In genomic region chr14:28784106-28784633, GRCm38 (mm10) we compare ENCODE assay signal across 24 mouse cellular contexts.
DNase-seq lines count a peak whose midpoint lies in the region; ATAC-seq and TF ChIP-seq lines count a peak whose summit lies in the region.
"Had no signal": no experiment of that assay in that cellular context is flagged by ENCODE, and none has a peak within 500 bp of the region (broad histone marks: within the 10 kb centered on the region; RNA-seq: fewer than 3 reads in every experiment).

No protein-coding gene starts in this region.

- TF ChIP-seq CTCF in kidney, adult 2 months (conservative IDR thresholded peaks at IDR 0.05; ENCODE audit: insufficient read depth, insufficient read length, low read depth, low read length) = no peak

- no peaks in the 10 kb centered on the region for H3K36me3 ChIP-seq in forebrain, embryonic 10.5 days (replicated peaks)
- H3K36me3 ChIP-seq in kidney, adult 2 months (ENCODE audit: control insufficient read depth, insufficient read depth, low read length) = no peaks in the 10 kb centered on the region
- H3K36me3 ChIP-seq: G1E; heart, embryonic 10.5 days; hindbrain, embryonic 10.5 days; limb, embryonic 13.5 days; liver, embryonic 13.5 days; midbrain, embryonic 12.5 days; neural tube, embryonic 15.5 days had no signal

- no peak overlapping the region for H3K4me3 ChIP-seq in forebrain, embryonic 10.5 days
- H3K4me3 ChIP-seq in kidney, adult 2 months (ENCODE audit: insufficient read depth, low read depth, low read length) = no peak overlapping the region
- H3K4me3 ChIP-seq: forebrain, embryonic 13.5 days; heart, embryonic 10.5 days; hindbrain, embryonic 10.5 days; limb, embryonic 13.5 days; liver, embryonic 13.5 days; midbrain, embryonic 12.5 days; neural tube, embryonic 15.5 days had no signal

- ATAC-seq in frontal cortex, adult (ENCODE audit: low TSS enrichment) = peak; percentile 50
- ATAC-seq: forebrain, embryonic 13.5 days; Patski had no signal

- no peaks in the 10 kb centered on the region for H3K4me1 ChIP-seq in forebrain, embryonic 10.5 days
- H3K4me1 ChIP-seq in kidney, adult 2 months (ENCODE audit: control insufficient read depth, insufficient read depth, low read length) = no peaks in the 10 kb centered on the region
- H3K4me1 ChIP-seq: forebrain, embryonic 13.5 days; heart, embryonic 10.5 days; hindbrain, embryonic 10.5 days; limb, embryonic 13.5 days; liver, embryonic 13.5 days; midbrain, embryonic 12.5 days; neural tube, embryonic 15.5 days had no signal

- H3K9me3 ChIP-seq in forebrain, embryonic 10.5 days = no peaks in the 10 kb centered on the region
- H3K9me3 ChIP-seq: forebrain, embryonic 13.5 days; heart, embryonic 10.5 days; hindbrain, embryonic 10.5 days; limb, embryonic 13.5 days; liver, embryonic 13.5 days; midbrain, embryonic 12.5 days; neural tube, embryonic 15.5 days had no signal

- DNase-seq in frontal cortex, postnatal 14 days (ENCODE audit: low spot score in 2 of 2) = no peak
- DNase-seq in right cerebral cortex, adult 18-20 months = peak; percentile 5
- no peak for DNase-seq in right cerebral cortex, postnatal 25 days
- peak; percentile 48 to 61 for DNase-seq in cerebellum, postnatal 14 days
- no peak for DNase-seq in forebrain, embryonic 10.5 days (ENCODE audit: extremely low spot score, low spot score)
- DNase-seq in kidney, adult 2 months = no peak
- DNase-seq: adrenal gland, postnatal 36 days; B cell, adult 2 months; gastrocnemius, postnatal 10 days; kidney, postnatal 36 days; layer of hippocampus, postnatal 36 days; liver, embryonic 13.5 days; lung, adult 2 months; thymus, postnatal 25 days had no signal

- H3K27ac ChIP-seq in forebrain, embryonic 10.5 days = no peak overlapping the region
- no peak overlapping the region for H3K27ac ChIP-seq in kidney, adult 2 months (ENCODE audit: insufficient read depth, low read depth, low read length)
- H3K27ac ChIP-seq: forebrain, embryonic 13.5 days; heart, embryonic 10.5 days; hindbrain, embryonic 10.5 days; limb, embryonic 13.5 days; liver, embryonic 13.5 days; midbrain, embryonic 12.5 days; neural tube, embryonic 15.5 days had no signal

- WGBS in forebrain, embryonic 10.5 days = 90% methylated on average over 6 of the region's 6 CpGs
- WGBS in kidney, adult 2 months = 85% methylated on average over 6 of the region's 6 CpGs

- H3K27me3 ChIP-seq in forebrain, embryonic 10.5 days (ENCODE audit: poor library complexity, severe bottlenecking) = no peaks in the 10 kb centered on the region
- H3K27me3 ChIP-seq in kidney, adult 2 months (replicated peaks; ENCODE audit: control insufficient read depth, insufficient read depth, low read length) = no peaks in the 10 kb centered on the region; the same call in 1 of the 2 replicates
- H3K27me3 ChIP-seq: CH12.LX; forebrain, embryonic 13.5 days; limb, embryonic 13.5 days; liver, embryonic 13.5 days; midbrain, embryonic 12.5 days; neural tube, embryonic 15.5 days; Patski had no signal

- TF ChIP-seq POLR2A in kidney, adult 2 months (IDR thresholded peaks at IDR 0.05; ENCODE audit: low read depth, low read length) = no peak

Comparison
In these comparisons a context has a peak if more than half of its experiments do, and no peak if none do; other contexts are left out.
1. DNase-seq: peak in right cerebral cortex, adult 18-20 months (single experiment) and cerebellum, postnatal 14 days (2 of 2); none in frontal cortex, postnatal 14 days (0 of 2), right cerebral cortex, postnatal 25 days (single experiment), forebrain, embryonic 10.5 days (single experiment) and kidney, adult 2 months (single experiment).